Mouse (Mus musculus) lung, postnatal 0 days (tissue): ENCODE measurements at regions not wholly inside any gene's neighbourhood (a gene's known extent, or its start where the extent isn't known, plus 50 kb on each side); places are given as distances from the start of the nearest gene placed in this dataset.

Experiments used
- CTCF ChIP-seq: IDR thresholded peaks from 2 replicates; pipeline ENCODE4 v1.5.1; 2016; ENCODE audit warnings: antibody characterized with exemption, mild to moderate bottlenecking
- EP300 ChIP-seq: IDR thresholded peaks from 2 replicates; pipeline ENCODE4 v1.6.1; 2016; ENCODE audit warnings: antibody characterized with exemption, mild to moderate bottlenecking, control low read depth

DNA sequence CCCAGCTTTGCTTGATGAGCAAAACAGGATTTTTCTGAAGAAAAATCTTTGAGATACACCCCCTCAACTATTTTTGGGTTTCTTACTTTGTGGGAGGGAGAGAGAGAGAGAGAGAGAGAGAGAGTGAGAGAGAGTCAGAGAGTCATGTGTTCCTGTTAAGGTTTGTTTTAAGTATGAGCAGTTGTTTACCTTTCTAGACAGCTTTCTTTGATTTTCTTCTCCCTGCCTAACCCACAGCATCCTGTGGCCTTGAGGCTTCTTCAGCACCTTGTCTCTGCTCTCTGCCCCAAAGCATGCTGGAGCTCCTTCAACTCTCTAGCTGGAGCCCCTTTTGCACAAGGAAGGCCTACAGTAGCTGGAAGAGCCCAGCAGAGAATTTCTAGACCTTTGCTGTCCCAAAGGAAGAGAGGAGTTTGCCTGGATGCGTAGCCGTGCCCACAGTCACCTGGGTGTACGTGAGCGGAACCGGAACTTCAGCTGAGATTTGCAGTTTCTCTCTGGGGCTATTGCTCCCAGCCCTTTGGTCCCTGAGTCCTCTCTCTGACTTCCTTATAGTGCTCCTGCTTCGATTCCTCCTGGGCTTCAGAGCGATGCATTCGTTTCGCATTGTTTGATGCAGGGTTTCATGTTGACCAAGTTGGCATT lies 1242.1 kb upstream of the A1bg start:
- TF ChIP-seq CTCF (no peak), EP300 (no peak)
